Mouse (Mus musculus): ENCODE measurements around the gene Calhm5. TPM values are rescaled to one million over a fixed set of nuclear protein-coding genes. Genes with fewer than 3 reads are reported as not detected.

Gene Calhm5
- polyA plus RNA-seq, 1 experiment: 0.13 TPM

- Histone ChIP-seq H3K79me3 (ENCODE audit: low read depth) (no peaks in the 10 kb centered on the region), H3K36me3 (ENCODE audit: control insufficient read depth, insufficient read depth) (no peaks in the 10 kb centered on the region), H3K79me2 (ENCODE audit: control insufficient read depth, insufficient read depth) (no peaks in the 10 kb centered on the region), H3K4me3 (ENCODE audit: insufficient read depth, poor library complexity, severe bottlenecking) (no peak overlapping the region), H3K27me3 (ENCODE audit: control insufficient read depth, insufficient read depth, insufficient read length) (no peaks in the 10 kb centered on the region), H3ac (ENCODE audit: control insufficient read depth, insufficient read length, low read depth) (no peak overlapping the region)
- TF ChIP-seq FOSL1 (IDR thresholded peaks at IDR 0.05; ENCODE audit: insufficient read depth, low read length, poor library complexity, severe bottlenecking): no peak
- no peak for TF ChIP-seq MYOG (IDR thresholded peaks at IDR 0.05; ENCODE audit: control insufficient read depth, extremely low read depth, insufficient read length)
- no peak for TF ChIP-seq USF1 (IDR thresholded peaks at IDR 0.05; ENCODE audit: low read depth)
Observed at GRCm38 (mm10) chr10:34074522-34075200, 21.7 kb downstream of the Calhm5 start.

- H3K79me3 ChIP-seq (ENCODE audit: low read depth): no peaks in the 10 kb centered on the region
- no peaks in the 10 kb centered on the region for H3K79me2 ChIP-seq (ENCODE audit: control insufficient read depth, insufficient read depth)
- H3K4me3 ChIP-seq (ENCODE audit: insufficient read depth, poor library complexity, severe bottlenecking): no peak overlapping the region
- no peaks in the 10 kb centered on the region for H3K36me3 ChIP-seq (ENCODE audit: control insufficient read depth, insufficient read depth)
- no peaks in the 10 kb centered on the region for H3K27me3 ChIP-seq (ENCODE audit: control insufficient read depth, insufficient read depth, insufficient read length)
- H3ac ChIP-seq (ENCODE audit: control insufficient read depth, insufficient read length, low read depth): no peak overlapping the region
- no peak for TF ChIP-seq FOSL1 (IDR thresholded peaks at IDR 0.05; ENCODE audit: insufficient read depth, low read length, poor library complexity, severe bottlenecking)
- TF ChIP-seq MYOD1 (IDR thresholded peaks at IDR 0.05; ENCODE audit: control insufficient read depth, insufficient read length, low read depth): no peak
- TF ChIP-seq MYOG (IDR thresholded peaks at IDR 0.05; ENCODE audit: control insufficient read depth, extremely low read depth, insufficient read length): no peak
- no peak for TF ChIP-seq USF1 (IDR thresholded peaks at IDR 0.05; ENCODE audit: low read depth)
- TF ChIP-seq CEBPB (IDR thresholded peaks at IDR 0.05; ENCODE audit: low read depth): no peak
- TF ChIP-seq MAX (IDR thresholded peaks at IDR 0.05): no peak
- TF ChIP-seq CTCF (IDR thresholded peaks at IDR 0.05; ENCODE audit: control insufficient read depth, insufficient read depth, insufficient read length): no peak
Observed at GRCm38 (mm10) chr10:34071650-34072049, 24.7 kb downstream of the Calhm5 start.

- H3K4me3 ChIP-seq (ENCODE audit: insufficient read depth, poor library complexity, severe bottlenecking): no peak overlapping the region
- no peaks in the 10 kb centered on the region for H3K27me3 ChIP-seq (ENCODE audit: control insufficient read depth, insufficient read depth, insufficient read length)
- H3K36me3 ChIP-seq (ENCODE audit: control insufficient read depth, insufficient read depth): no peaks in the 10 kb centered on the region
- no peak for TF ChIP-seq MAX (IDR thresholded peaks at IDR 0.05)
- TF ChIP-seq FOSL1 (IDR thresholded peaks at IDR 0.05; ENCODE audit: insufficient read depth, low read length, poor library complexity, severe bottlenecking): peak; percentile 11
- no peaks in the 10 kb centered on the region for H3K79me2 ChIP-seq (ENCODE audit: control insufficient read depth, insufficient read depth)
- no peaks in the 10 kb centered on the region for H3K79me3 ChIP-seq (ENCODE audit: low read depth)
- no peak overlapping the region for H3ac ChIP-seq (ENCODE audit: control insufficient read depth, insufficient read length, low read depth)
Observed at GRCm38 (mm10) chr10:34070999-34071492, 25.3 kb downstream of the Calhm5 start.

- no peak overlapping the region for H3K4me3 ChIP-seq (ENCODE audit: insufficient read depth, poor library complexity, severe bottlenecking)
- H3K79me2 ChIP-seq (ENCODE audit: control insufficient read depth, insufficient read depth): no peaks in the 10 kb centered on the region
- no peaks in the 10 kb centered on the region for H3K27me3 ChIP-seq (ENCODE audit: control insufficient read depth, insufficient read depth, insufficient read length)
- H3ac ChIP-seq (ENCODE audit: control insufficient read depth, insufficient read length, low read depth): no peak overlapping the region
- no peaks in the 10 kb centered on the region for H3K36me3 ChIP-seq (ENCODE audit: control insufficient read depth, insufficient read depth)
- no peaks in the 10 kb centered on the region for H3K79me3 ChIP-seq (ENCODE audit: low read depth)
- no peak for TF ChIP-seq MYOD1 (IDR thresholded peaks at IDR 0.05; ENCODE audit: control insufficient read depth, insufficient read length, low read depth)
- no peak for TF ChIP-seq CTCF (IDR thresholded peaks at IDR 0.05; ENCODE audit: control insufficient read depth, insufficient read depth, insufficient read length)
- no peak for TF ChIP-seq FOSL1 (IDR thresholded peaks at IDR 0.05; ENCODE audit: insufficient read depth, low read length, poor library complexity, severe bottlenecking)
- TF ChIP-seq MAX (IDR thresholded peaks at IDR 0.05): no peak
- no peak for TF ChIP-seq USF1 (IDR thresholded peaks at IDR 0.05; ENCODE audit: low read depth)
Observed at GRCm38 (mm10) chr10:34069606-34070005, 26.7 kb downstream of the Calhm5 start.

DNA sequence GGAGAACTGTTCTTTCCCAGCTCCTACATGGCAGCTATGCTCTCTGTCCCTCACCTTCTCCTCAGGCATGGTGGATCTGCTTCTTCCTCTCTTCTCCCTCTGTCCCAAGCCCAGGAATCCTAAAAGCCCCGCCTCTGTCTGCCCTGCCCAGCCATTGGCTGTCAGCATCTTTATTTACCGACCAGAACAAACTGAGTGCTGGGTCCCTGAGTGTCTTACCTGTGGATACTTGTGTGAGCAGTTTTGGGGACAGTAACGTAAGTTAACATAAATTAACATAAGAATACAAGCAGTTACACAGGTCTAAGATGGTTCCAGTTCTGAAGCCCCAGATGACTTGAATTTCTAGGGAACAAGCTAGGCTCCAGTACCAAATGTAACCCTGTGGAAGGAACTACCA lies 29.7 kb downstream of the Calhm5 start:
- H3K79me2 ChIP-seq (ENCODE audit: control insufficient read depth, insufficient read depth): no peaks in the 10 kb centered on the region
- no peak overlapping the region for H3K4me3 ChIP-seq (ENCODE audit: insufficient read depth, poor library complexity, severe bottlenecking)
- H3K36me3 ChIP-seq (ENCODE audit: control insufficient read depth, insufficient read depth): no peaks in the 10 kb centered on the region
- TF ChIP-seq USF1 (IDR thresholded peaks at IDR 0.05; ENCODE audit: low read depth) (no peak), FOSL1 (IDR thresholded peaks at IDR 0.05; ENCODE audit: insufficient read depth, low read length, poor library complexity, severe bottlenecking) (no peak), MYOD1 (IDR thresholded peaks at IDR 0.05; ENCODE audit: control insufficient read depth, insufficient read length, low read depth) (no peak), MAX (IDR thresholded peaks at IDR 0.05) (no peak), MYOG (IDR thresholded peaks at IDR 0.05; ENCODE audit: control insufficient read depth, extremely low read depth, insufficient read length) (no peak), CEBPB (IDR thresholded peaks at IDR 0.05; ENCODE audit: low read depth) (no peak), CTCF (IDR thresholded peaks at IDR 0.05; ENCODE audit: control insufficient read depth, insufficient read depth, insufficient read length) (no peak)
- H3K27me3 ChIP-seq (ENCODE audit: control insufficient read depth, insufficient read depth, insufficient read length): no peaks in the 10 kb centered on the region
- H3K79me3 ChIP-seq (ENCODE audit: low read depth): no peaks in the 10 kb centered on the region
- no peak overlapping the region for H3ac ChIP-seq (ENCODE audit: control insufficient read depth, insufficient read length, low read depth)

DNA sequence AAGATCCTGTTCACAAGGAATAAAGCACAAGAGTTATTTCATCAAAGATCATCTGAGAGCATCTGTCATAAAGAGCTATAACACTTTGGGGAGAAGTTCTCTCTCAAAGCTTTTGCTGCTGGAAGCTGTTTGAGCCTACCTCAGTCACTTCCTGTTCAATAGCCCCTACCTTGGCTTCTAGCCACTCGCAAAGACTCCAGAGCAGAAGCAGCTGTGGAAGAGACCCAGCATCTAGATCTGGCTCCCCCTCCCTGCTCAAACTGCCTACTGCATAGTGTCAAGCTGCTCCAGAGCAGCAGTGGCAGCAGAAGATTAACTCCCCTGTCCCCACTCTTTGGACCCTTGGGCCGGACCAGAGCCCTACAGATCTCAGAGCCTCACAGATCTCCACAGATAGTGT lies 42.3 kb downstream of the Calhm5 start:
- H3K36me3 ChIP-seq (ENCODE audit: control insufficient read depth, insufficient read depth): no peaks in the 10 kb centered on the region

More for the DNA sequence above, 42.3 kb downstream of the Calhm5 start:
- Histone ChIP-seq H3ac (ENCODE audit: control insufficient read depth, insufficient read length, low read depth) (no peak overlapping the region), H3K27me3 (ENCODE audit: control insufficient read depth, insufficient read depth, insufficient read length) (no peaks in the 10 kb centered on the region), H3K4me3 (ENCODE audit: insufficient read depth, poor library complexity, severe bottlenecking) (no peak overlapping the region), H3K79me3 (ENCODE audit: low read depth) (no peaks in the 10 kb centered on the region), H3K79me2 (ENCODE audit: control insufficient read depth, insufficient read depth) (no peaks in the 10 kb centered on the region)
- TF ChIP-seq CTCF (IDR thresholded peaks at IDR 0.05; ENCODE audit: control insufficient read depth, insufficient read depth, insufficient read length): no peak
- TF ChIP-seq USF1 (IDR thresholded peaks at IDR 0.05; ENCODE audit: low read depth): no peak
- no peak for TF ChIP-seq MYOD1 (IDR thresholded peaks at IDR 0.05; ENCODE audit: control insufficient read depth, insufficient read length, low read depth)
- TF ChIP-seq MYOG (IDR thresholded peaks at IDR 0.05; ENCODE audit: control insufficient read depth, extremely low read depth, insufficient read length): no peak
- no peak for TF ChIP-seq CEBPB (IDR thresholded peaks at IDR 0.05; ENCODE audit: low read depth)
- no peak for TF ChIP-seq FOSL1 (IDR thresholded peaks at IDR 0.05; ENCODE audit: insufficient read depth, low read length, poor library complexity, severe bottlenecking)
- no peak for TF ChIP-seq MAX (IDR thresholded peaks at IDR 0.05)
